Mouse (Mus musculus): ENCODE measurements at regions not wholly inside any gene's neighbourhood (a gene's known extent, or its start where the extent isn't known, plus 50 kb on each side); places are given as distances from the start of the nearest gene placed in this dataset.

DNA sequence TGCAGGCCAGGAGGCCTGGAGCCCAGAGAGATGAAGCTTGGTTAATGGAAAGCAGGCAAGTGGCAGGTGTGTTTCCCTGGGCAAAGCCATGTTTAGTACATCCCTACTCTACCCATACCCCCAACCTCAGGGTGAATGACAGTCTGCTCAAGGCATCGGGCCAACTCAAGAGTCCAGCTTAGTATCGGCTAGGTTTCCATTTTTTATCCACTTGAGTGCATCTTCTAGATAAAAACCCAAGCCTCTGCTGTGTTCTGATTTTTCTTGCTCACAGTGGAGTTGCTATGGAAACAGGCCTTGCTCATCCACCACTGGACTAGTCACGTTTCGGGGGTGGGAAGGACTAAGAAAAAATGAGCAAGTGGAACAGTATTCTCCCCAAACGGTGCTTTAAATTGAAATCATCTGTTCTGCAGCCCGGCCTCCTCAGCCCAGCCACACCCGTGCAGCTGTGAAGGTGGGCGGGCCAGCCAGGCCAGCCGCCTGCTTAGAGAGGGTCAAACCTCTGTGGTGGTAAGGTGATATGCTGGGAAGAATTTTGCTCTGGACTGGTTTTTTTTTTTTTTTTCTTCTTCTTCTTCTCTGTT, 94.0 kb downstream of the Snx19 start:
- TF ChIP-seq CTCF (IDR thresholded peaks at IDR 0.05; ENCODE audit: borderline replicate concordance, insufficient read depth, low read depth, low read length) (no peak), POLR2A (IDR thresholded peaks at IDR 0.05; ENCODE audit: borderline replicate concordance, insufficient read depth, low read length) (no peak)

Measured in cerebellum, adult 2 months (tissue).